Mouse (Mus musculus) neural tube, embryonic 12.5 days (tissue): ENCODE data around the gene Polr1b. TPM values are rescaled to one million over a fixed set of nuclear protein-coding genes. Genes with fewer than 3 reads are reported as not detected.

Experiments used
- ATAC-seq: fragments of 200-750 bp; cut with Nextera tagmentation; 2 replicates; pipeline ENCODE4 v1.8.0; 2017; ENCODE audit warnings: low read depth, mild to moderate bottlenecking, moderate TSS enrichment, moderate library complexity; ENCODE audit not compliant: low FRiP score
- H3K27ac ChIP-seq: fragments of 300-500 bp; sonication (generic); 2 replicates; pipeline ENCODE4 v1.5.1; 2016
- H3K27me3 ChIP-seq: fragments of 300-500 bp; sonication (generic); replicated peaks from 2 replicates; pipeline ENCODE4 v1.6.1; 2016; ENCODE audit warnings: mild to moderate bottlenecking
- H3K36me3 ChIP-seq: fragments of 300-500 bp; sonication (generic); 2 replicates; pipeline ENCODE4 v1.6.1; 2016; ENCODE audit warnings: mild to moderate bottlenecking
- H3K4me1 ChIP-seq: fragments of 300-500 bp; sonication (generic); 2 replicates; pipeline ENCODE4 v1.6.1; 2016
- H3K4me2 ChIP-seq: fragments of 300-500 bp; sonication (generic); replicated peaks from 2 replicates; pipeline ENCODE4 v1.6.1; 2016; ENCODE audit warnings: mild to moderate bottlenecking
- H3K4me3 ChIP-seq: fragments of 300-500 bp; sonication (generic); 2 replicates; pipeline ENCODE4 v1.5.1; 2016
- H3K9ac ChIP-seq: fragments of 300-500 bp; sonication (generic); 2 replicates; pipeline ENCODE4 v1.6.1; 2016; ENCODE audit warnings: mild to moderate bottlenecking
- H3K9me3 ChIP-seq: fragments of 300-500 bp; sonication (generic); 2 replicates; pipeline ENCODE4 v1.6.1; 2016; ENCODE audit warnings: mild to moderate bottlenecking
- WGBS: fragments of 180-500 bp; shearing (Covaris S2); methylation state at CpG from one replicate; pipeline ENCODE4 v1.1.7; 2016; 5-methylcytosine and 5-hydroxymethylcytosine counted together
- polyA plus RNA-seq: library from polyadenylated mRNA; unstranded; fragments of >200 nt; fragmentation: Nextera tagmentation; extraction: Ambion mirVana; gene quantifications from 2 replicates; pipeline ENCODE4 v1.2.1, GENCODE M21; 2016

Gene Polr1b
- polyA plus RNA-seq, 1 experiment from 2014 or later, result 24.4 TPM

DNA sequence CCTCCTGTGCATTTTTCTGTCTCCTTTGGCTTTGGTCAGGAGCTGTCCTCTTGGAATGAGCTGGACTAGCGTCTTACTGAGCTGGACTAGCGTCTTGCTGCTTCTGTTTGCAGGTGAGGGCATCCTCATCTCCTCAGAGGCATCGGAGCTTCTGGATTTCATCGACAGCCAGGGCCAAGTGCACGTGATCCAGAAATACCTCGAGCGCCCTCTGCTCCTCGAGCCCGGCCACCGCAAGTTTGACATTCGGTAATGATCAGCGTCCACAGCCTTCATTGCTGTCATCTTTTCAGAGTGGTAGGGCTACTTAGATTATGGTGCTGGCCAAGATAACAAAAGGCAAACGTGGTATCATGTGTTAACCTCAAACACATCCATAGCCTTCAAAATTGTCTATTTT, 19.7 kb upstream of the Polr1b start:
- H3K4me3 ChIP-seq, result no peak overlapping the region
- no peak overlapping the region for H3K4me2 ChIP-seq
- no peaks in the 10 kb centered on the region for H3K9me3 ChIP-seq
- no peak overlapping the region for H3K9ac ChIP-seq
- ATAC-seq, result no peak
- H3K27ac ChIP-seq, result no peak overlapping the region
- no peaks in the 10 kb centered on the region for H3K27me3 ChIP-seq
- H3K36me3 ChIP-seq, result peaks cover 66% of the 10 kb centered on the region
- H3K4me1 ChIP-seq, result no peaks in the 10 kb centered on the region
- 72% methylated on average over 13 of the region's 13 CpGs for WGBS

DNA sequence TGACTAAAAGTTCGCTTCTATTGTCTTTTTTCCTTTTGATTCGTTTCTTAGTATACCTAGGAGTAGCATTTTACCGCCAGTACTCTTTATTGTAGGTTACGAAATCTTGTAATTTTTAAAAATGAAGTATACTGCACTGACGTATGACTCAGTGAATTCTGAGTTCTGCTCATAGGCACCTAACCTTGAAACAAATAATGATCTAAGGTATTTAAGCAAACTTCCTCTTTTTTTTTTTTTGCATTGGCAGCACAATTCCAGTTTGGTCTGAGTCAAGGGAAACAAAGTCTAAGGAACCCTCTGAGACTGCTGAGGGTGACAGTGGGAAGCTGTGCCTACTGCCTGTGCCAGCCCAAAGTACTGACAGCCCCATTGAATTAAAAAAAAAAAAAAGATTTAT, 17.3 kb upstream of the Polr1b start:
- no peak overlapping the region for H3K4me3 ChIP-seq
- no peaks in the 10 kb centered on the region for H3K27me3 ChIP-seq
- ATAC-seq, result no peak
- no peaks in the 10 kb centered on the region for H3K4me1 ChIP-seq
- H3K4me2 ChIP-seq, result no peak overlapping the region
- H3K36me3 ChIP-seq, result peaks cover 58% of the 10 kb centered on the region
- no peak overlapping the region for H3K9ac ChIP-seq
- no peaks in the 10 kb centered on the region for H3K9me3 ChIP-seq
- 92% methylated on average over 5 of the region's 5 CpGs for WGBS
- no peak overlapping the region for H3K27ac ChIP-seq

DNA sequence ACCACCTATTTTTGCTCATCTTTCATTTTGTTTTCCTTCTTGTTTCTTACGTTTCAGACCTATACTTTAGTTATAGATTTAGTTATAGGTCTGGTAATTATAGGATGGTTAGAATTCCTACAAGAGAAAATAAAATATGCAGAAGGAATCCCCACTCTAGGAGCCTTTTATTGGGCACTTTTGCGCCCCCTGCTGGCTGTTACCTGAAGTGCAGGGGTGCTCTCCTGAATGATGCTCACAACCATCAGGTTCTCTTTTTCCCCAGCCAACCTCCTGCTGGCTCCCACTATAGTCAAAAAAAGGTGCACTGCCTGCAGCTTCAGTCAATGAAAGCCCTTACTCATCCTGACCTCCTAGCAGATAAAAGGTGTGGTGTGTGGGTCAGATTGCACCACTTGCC, 15.8 kb upstream of the Polr1b start:
- Histone ChIP-seq H3K4me1 (no peaks in the 10 kb centered on the region), H3K4me2 (no peak overlapping the region), H3K36me3 (peaks cover 62% of the 10 kb centered on the region), H3K27me3 (no peaks in the 10 kb centered on the region), H3K4me3 (no peak overlapping the region), H3K27ac (no peak overlapping the region), H3K9ac (no peak overlapping the region), H3K9me3 (no peaks in the 10 kb centered on the region)
- WGBS, result 70% methylated on average over 2 of the region's 2 CpGs
- no peak for ATAC-seq

DNA sequence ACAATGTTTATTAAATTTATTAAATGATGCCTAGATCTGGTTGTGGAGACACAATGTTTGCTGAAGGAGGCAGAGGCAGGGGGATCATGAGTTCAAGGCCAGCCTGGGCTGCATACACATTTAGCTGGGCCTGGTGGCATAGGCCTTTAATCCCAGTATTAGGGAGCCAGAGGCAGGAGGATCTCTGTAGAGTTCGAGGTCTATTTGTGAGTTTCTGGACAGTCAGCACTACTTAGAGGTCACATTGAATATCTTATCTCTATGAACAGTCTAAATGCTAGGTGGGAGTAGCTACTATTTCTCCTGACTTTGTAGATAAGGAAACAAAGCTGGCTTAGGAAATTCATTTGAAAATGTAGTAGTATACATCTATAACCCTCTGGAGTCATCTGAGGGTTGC, 13.3 kb upstream of the Polr1b start:
- Histone ChIP-seq H3K4me1 (no peaks in the 10 kb centered on the region), H3K36me3 (peaks cover 58% of the 10 kb centered on the region), H3K9me3 (no peaks in the 10 kb centered on the region), H3K9ac (no peak overlapping the region), H3K4me3 (no peak overlapping the region), H3K27ac (no peak overlapping the region), H3K4me2 (no peak overlapping the region), H3K27me3 (no peaks in the 10 kb centered on the region)
- 94% methylated on average over 1 of the region's 1 CpGs for WGBS
- no peak for ATAC-seq

DNA sequence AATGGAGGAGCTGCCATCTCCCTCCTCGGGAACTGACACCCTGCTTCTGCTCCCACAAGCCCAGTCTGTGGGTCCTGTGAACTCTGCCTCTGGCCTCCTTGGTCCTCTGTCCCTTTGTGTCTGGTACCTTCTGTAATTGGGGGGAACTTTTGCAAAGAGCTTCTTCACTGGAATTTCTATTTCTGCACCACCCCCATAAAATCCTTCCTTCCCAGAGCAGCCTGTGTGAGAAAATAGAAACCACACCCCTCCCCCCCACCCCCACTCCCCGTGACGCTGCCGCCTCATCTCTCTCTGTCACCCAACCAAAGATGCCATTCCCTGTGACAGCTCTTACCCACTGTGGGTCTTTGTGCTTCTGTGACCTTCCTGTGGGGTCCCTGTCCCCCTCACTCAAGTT, 10.4 kb upstream of the Polr1b start:
- Histone ChIP-seq H3K27ac (no peak overlapping the region), H3K4me1 (no peaks in the 10 kb centered on the region), H3K9me3 (no peaks in the 10 kb centered on the region), H3K36me3 (peaks cover 77% of the 10 kb centered on the region), H3K4me2 (no peak overlapping the region), H3K9ac (no peak overlapping the region), H3K4me3 (no peak overlapping the region), H3K27me3 (no peaks in the 10 kb centered on the region)
- WGBS, result 70% methylated on average over 4 of the region's 4 CpGs
- no peak for ATAC-seq

DNA sequence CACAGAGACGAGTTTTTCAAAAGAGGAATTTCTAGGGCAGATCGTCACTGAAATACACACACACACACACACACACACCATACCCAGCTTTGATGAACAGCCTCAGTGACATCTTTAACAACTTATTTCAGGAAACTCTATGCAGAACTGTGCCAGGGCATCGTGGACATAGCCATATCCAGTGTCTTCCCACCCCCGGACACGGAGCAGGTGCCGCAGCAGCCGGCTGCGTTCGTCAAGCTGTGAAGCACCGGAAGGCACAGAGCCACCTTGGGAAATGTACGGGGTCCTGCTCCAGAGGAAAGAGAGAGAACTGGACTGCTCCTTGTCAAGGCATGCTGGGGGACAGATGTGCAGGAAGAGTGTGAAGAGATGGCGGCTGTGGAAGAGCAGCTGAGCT, 8.0 kb upstream of the Polr1b start:
- no peak for ATAC-seq
- 93% methylated on average over 12 of the region's 12 CpGs for WGBS
- Histone ChIP-seq H3K27ac (no peak overlapping the region), H3K36me3 (peaks cover 59% of the 10 kb centered on the region), H3K9ac (no peak overlapping the region), H3K4me3 (no peak overlapping the region), H3K4me1 (no peaks in the 10 kb centered on the region), H3K9me3 (no peaks in the 10 kb centered on the region), H3K27me3 (no peaks in the 10 kb centered on the region), H3K4me2 (no peak overlapping the region)

DNA sequence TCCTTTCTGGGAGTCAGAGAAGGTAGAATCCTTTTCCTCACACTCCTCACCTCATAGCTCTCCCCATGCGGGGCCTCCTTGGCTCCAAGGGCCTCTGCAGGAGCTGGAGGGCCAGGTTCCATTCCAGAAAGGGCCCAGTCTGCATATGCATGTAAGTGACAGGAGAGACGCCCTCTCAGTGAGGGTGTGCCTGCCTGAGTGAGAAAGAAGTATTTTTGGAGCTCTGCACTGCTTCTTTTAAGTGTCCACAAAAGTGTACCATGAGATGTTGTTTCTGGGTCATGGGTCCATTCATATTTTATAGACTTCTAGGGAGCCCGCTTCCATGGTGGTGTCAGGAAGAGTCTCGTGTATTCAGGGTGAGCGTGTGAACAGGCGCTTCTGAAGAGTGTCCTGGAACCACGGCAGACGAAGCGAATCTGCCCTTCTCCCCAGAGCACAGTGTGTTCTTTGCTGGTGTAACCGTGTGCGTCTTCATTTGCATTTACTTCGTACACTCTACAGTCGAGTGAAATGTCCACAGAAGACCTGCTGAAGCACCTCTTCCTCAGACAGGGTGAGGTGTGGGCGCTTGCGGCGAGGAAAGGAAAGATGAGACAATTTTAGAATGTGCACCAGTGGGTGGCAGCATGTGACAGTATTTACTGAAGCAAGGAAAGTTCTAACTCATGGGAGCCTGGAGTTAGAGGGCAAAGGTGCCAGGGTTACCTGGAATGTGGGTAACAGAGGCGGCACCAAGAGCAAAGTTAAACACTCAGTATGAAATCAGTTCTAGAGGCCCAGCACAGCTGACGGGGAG, 6.7 kb upstream of the Polr1b start:
- H3K4me2 ChIP-seq, result no peak overlapping the region
- no peak overlapping the region for H3K4me3 ChIP-seq
- peaks cover 50% of the 10 kb centered on the region for H3K36me3 ChIP-seq
- H3K27ac ChIP-seq, result no peak overlapping the region
- H3K27me3 ChIP-seq, result no peaks in the 10 kb centered on the region
- H3K9me3 ChIP-seq, result no peaks in the 10 kb centered on the region
- H3K4me1 ChIP-seq, result no peaks in the 10 kb centered on the region
- WGBS, result 88% methylated on average over 18 of the region's 18 CpGs
- no peak for ATAC-seq
- H3K9ac ChIP-seq, result no peak overlapping the region

DNA sequence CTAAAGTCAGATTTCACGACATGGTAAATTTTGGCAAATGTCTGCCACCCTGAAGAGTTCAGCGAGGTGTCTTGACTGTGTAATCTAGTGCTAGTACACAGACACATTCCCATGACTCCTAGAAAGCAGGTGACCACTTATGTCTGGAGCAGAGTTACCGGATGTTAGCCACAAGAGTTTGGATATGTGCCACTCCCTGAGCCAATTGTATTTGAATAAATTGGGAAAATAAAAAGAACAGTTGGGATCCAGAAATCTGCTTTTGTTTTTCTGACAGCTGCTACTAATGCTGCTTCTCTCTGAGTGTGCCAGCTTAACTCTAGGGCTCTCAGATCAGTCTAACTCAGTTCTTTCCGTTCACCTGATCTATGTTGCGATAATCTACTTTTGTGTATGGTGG, 12.1 kb downstream of the Polr1b start:
- no peak for ATAC-seq
- no peak overlapping the region for H3K4me3 ChIP-seq
- H3K9me3 ChIP-seq, result no peaks in the 10 kb centered on the region
- H3K4me2 ChIP-seq, result no peak overlapping the region
- 96% methylated on average over 5 of the region's 5 CpGs for WGBS
- no peak overlapping the region for H3K9ac ChIP-seq
- H3K36me3 ChIP-seq, result peaks cover 77% of the 10 kb centered on the region
- H3K4me1 ChIP-seq, result no peaks in the 10 kb centered on the region
- no peaks in the 10 kb centered on the region for H3K27me3 ChIP-seq
- H3K27ac ChIP-seq, result no peak overlapping the region

DNA sequence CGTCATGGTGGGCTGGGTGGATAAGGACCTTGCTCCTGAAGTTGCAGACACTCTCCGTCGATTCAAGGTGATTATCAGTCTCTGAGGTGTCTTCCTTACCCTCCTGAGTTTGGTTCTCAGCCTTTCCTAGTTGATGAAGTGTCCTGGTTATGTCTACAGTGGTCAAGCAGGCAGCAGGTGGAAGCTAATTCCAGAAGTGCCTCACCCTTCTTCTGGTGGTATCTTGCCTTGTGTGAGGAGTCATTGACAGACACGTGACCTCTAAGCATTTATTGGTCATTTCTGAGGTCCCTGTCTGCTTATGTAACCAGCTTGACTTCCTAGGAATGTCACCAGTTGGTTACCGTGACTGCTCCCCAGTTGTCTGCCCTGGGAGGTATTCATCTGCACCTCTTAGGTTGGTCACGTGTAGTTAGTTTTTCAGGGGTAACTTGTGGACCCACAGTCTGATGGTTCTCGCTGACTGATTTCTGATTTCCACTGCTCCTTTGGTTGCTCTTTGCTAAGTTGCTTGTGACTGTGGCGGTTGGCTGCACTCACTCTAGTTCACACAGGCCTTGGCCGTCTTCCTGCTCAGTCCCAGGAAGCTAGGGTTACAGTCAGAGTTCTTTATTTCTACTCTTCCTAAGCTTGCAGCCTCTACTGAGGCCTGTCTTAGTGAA, 15.0 kb downstream of the Polr1b start:
- WGBS, result 95% methylated on average over 9 of the region's 9 CpGs
- no peaks in the 10 kb centered on the region for H3K27me3 ChIP-seq
- no peak overlapping the region for H3K4me2 ChIP-seq
- H3K4me3 ChIP-seq, result no peak overlapping the region
- no peaks in the 10 kb centered on the region for H3K9me3 ChIP-seq
- no peak for ATAC-seq
- no peak overlapping the region for H3K9ac ChIP-seq
- no peak overlapping the region for H3K27ac ChIP-seq
- no peaks in the 10 kb centered on the region for H3K4me1 ChIP-seq
- H3K36me3 ChIP-seq, result peaks cover 85% of the 10 kb centered on the region

DNA sequence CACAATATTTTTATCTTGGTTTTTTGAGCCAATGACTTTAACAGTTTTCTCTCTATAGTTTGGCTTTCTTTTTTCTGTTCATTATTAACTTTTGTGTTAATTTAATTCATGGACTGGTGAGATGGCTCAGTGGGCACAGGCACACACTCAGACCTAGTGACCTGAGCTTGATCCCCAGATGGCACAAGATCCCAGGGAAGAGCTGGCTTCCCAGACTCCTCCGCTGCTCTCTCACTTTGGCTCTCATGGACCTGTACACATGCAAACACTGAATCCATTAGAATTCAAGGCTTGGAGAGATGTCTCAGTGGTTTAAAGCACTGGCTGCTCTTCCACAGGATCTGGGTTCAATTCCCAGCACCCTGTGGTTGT, 15.6 kb downstream of the Polr1b start:
- peaks cover 88% of the 10 kb centered on the region for H3K36me3 ChIP-seq
- H3K4me2 ChIP-seq, result no peak overlapping the region
- no peak overlapping the region for H3K27ac ChIP-seq
- no peaks in the 10 kb centered on the region for H3K27me3 ChIP-seq
- whole genome bisulfite sequencing, result 98% methylated on average over 1 of the region's 1 CpGs
- H3K4me3 ChIP-seq, result no peak overlapping the region
- H3K9me3 ChIP-seq, result no peaks in the 10 kb centered on the region
- ATAC-seq, result no peak
- H3K4me1 ChIP-seq, result no peaks in the 10 kb centered on the region
- no peak overlapping the region for H3K9ac ChIP-seq

DNA sequence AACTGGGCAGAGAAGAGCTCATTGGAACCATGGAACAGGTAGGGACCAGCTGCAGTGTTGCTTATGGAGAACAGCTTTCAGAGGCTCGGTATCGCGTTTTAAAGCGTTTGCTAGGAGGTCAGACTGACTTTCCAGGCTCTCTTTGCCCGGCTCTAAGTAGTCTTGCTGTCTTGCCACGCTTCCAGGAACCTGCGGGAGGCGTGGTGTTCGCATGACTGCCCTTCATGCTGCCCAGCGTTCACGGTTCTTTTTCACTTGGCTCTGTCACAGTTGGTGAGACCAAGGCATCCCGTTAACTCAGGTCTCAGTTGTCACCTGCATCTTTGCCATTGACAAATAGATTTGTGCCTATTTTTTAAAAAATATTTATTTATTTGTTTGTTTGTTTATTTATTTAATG, 17.3 kb downstream of the Polr1b start:
- Histone ChIP-seq H3K36me3 (peaks cover 90% of the 10 kb centered on the region), H3K9ac (no peak overlapping the region), H3K27me3 (no peaks in the 10 kb centered on the region), H3K4me1 (no peaks in the 10 kb centered on the region), H3K4me2 (no peak overlapping the region), H3K4me3 (no peak overlapping the region), H3K27ac (no peak overlapping the region), H3K9me3 (no peaks in the 10 kb centered on the region)
- ATAC-seq, result no peak
- 92% methylated on average over 12 of the region's 12 CpGs for WGBS

DNA sequence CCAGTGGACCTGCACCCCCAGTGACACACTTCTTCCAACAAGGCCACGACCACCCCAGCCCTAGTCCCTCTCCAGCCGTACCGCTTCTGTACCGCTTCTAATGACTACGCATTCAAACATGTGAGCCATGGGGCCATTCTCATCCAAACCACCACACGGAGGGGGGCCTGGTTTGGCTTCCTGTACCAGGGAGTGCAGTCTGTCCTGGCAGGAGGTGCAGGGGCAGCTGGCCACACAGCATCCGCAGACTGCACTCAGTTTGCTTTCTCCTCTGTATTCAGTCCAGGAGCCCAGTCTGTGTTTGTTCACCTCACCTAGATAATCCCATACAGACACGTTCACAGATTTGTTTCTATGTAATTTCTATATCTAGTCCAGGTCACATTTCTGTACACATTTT, 21.2 kb downstream of the Polr1b start:
- WGBS, result 94% methylated on average over 8 of the region's 8 CpGs
- no peak for ATAC-seq
- Histone ChIP-seq H3K4me1 (no peaks in the 10 kb centered on the region), H3K27ac (no peak overlapping the region), H3K9ac (no peak overlapping the region), H3K4me3 (no peak overlapping the region), H3K36me3 (peaks cover 85% of the 10 kb centered on the region), H3K4me2 (no peak overlapping the region), H3K27me3 (no peaks in the 10 kb centered on the region), H3K9me3 (no peaks in the 10 kb centered on the region)
